1 mouse cellular context compared by ENCODE assay signal in the genomic region with DNA sequence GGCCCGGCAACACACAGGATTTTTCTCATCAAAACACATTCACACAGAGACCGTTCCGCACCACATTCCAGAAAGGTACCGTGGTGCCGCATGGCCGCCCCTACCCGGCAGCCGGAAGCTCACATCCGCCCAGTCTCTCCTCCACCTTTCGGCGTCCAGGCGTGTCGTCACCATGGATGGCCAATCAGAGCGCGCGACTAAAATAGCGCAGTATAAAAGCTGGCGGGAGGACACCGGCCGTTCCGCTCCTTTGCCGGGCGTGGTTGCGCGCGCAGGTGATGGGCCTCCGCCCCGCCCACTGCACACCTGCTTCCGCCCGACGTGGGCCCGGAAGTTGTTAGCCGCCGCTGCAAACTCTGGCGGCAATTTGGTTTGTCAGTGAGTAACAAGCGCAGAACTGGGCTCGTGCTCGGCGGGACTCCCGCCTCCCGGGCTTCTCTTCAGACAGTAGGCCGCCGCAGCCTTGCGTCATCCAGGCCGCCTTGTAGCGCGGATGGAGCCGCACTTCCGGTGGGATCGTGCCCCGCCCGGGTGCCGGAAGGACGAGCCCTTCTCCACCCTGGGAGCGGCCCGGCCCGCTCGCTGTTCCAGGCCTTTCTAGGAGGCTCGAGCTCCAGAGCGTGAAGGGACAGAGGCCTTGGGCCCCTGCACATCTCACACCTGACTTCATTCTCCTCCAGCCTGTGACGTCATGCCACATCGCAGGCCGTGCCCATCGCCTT.
TF ChIP-seq lines count a peak whose summit lies in the region.

No protein-coding gene starts in this region.

TF ChIP-seq in MEL, 35 proteins besides CTCF, POLR2A, EP300 and RAD21 (continued from another document):
- peak; percentile 96 for TF ChIP-seq POLR2AphosphoS2 (IDR thresholded peaks at IDR 0.05; ENCODE audit: low read length)
- no peak for TF ChIP-seq ZC3H11A (IDR thresholded peaks at IDR 0.05; ENCODE audit: low read depth, low read length)
- TF ChIP-seq USF2 (IDR thresholded peaks at IDR 0.05; ENCODE audit: borderline replicate concordance in 1 of 2, insufficient read depth in 1 of 2, low read depth in 1 of 2, low read length in 2 of 2), result no peak
- TF ChIP-seq RCOR1 (IDR thresholded peaks at IDR 0.05; ENCODE audit: low read depth, low read length), result no peak
- TF ChIP-seq ETS1 (IDR thresholded peaks at IDR 0.05; ENCODE audit: low read depth, low read length), result peak; percentile 59; the same call in 1 of the 2 replicates
- no peak for TF ChIP-seq UBTF (IDR thresholded peaks at IDR 0.05; ENCODE audit: borderline replicate concordance, insufficient read depth, low read depth, low read length)
- TF ChIP-seq TBP (IDR thresholded peaks at IDR 0.05; ENCODE audit: low read depth, low read length), result peak; percentile 92
- peak; percentile 88 for TF ChIP-seq MYC (IDR thresholded peaks at IDR 0.05; ENCODE audit: low read depth, low read length)
- no peak for TF ChIP-seq MAFK (IDR thresholded peaks at IDR 0.05; ENCODE audit: borderline replicate concordance, low read depth, low read length)
- no peak for TF ChIP-seq TAL1 (IDR thresholded peaks at IDR 0.05; ENCODE audit: low read length)
- TF ChIP-seq GATA1 (IDR thresholded peaks at IDR 0.05; ENCODE audit: low read depth, low read length), result no peak
- no peak; the same call in none of the 2 replicates for TF ChIP-seq SIN3A (IDR thresholded peaks at IDR 0.05; ENCODE audit: low read length)
- no peak for TF ChIP-seq MYB (IDR thresholded peaks at IDR 0.05; ENCODE audit: low read depth, low read length)
